13 mouse cellular contexts compared by ENCODE assay signal in genomic region chr5:36451119-36451518, GRCm38 (mm10). TPM values are rescaled to one million over a fixed set of nuclear protein-coding genes. Genes with fewer than 3 reads are reported as not detected.
DNase-seq lines count a peak whose midpoint lies in the region; ATAC-seq and TF ChIP-seq lines count a peak whose summit lies in the region.
"Had no signal": no experiment of that assay in that cellular context is flagged by ENCODE, and none has a peak within 500 bp of the region (broad histone marks: within the 10 kb centered on the region; RNA-seq: fewer than 3 reads in every experiment).

No protein-coding gene starts in this region.

- no peak overlapping the region for H3K9ac ChIP-seq in lung, embryonic 15.5 days

- peak; percentile 36 for DNase-seq in embryo, embryonic 11 days
- no peak for DNase-seq in embryo, embryonic 10 days (ENCODE audit: low spot score)
- DNase-seq in lung, adult 2 months = no peak
- peak; percentile 48 to 57 for DNase-seq in B cell, adult 2 months
- DNase-seq in induced T-regulatory cell, adult 2 months (ENCODE audit: low read depth) = peak; percentile 22
- DNase-seq in frontal cortex, postnatal 10 days (ENCODE audit: low spot score in 2 of 2) = no peak
- no peak for DNase-seq in left cerebral cortex, postnatal 4 days
- DNase-seq: cerebellum, postnatal 10 days; right cerebral cortex, adult 18-20 months had no signal

- WGBS in lung, embryonic 15.5 days = 26% methylated on average over 6 of the region's 10 CpGs
- WGBS in lung, adult 2 months = 15% methylated on average over 10 of the region's 10 CpGs

- H3K27ac ChIP-seq in lung, embryonic 15.5 days = no peak overlapping the region
- H3K27ac ChIP-seq: heart, embryonic 10.5 days; layer of hippocampus, adult 2 months had no signal

- no peak for TF ChIP-seq CTCF in lung, adult 2 months (IDR thresholded peaks at IDR 0.05; ENCODE audit: insufficient read depth, low read length)

- no peaks in the 10 kb centered on the region for H3K36me3 ChIP-seq in lung, embryonic 15.5 days
- H3K36me3 ChIP-seq: heart, embryonic 10.5 days had no signal

- intact Hi-C loops in left cerebral cortex, postnatal 4 days (cut with DNase I) = no loop called here

- no peak for TF ChIP-seq POLR2A in lung, adult 2 months (IDR thresholded peaks at IDR 0.05; ENCODE audit: borderline replicate concordance, extremely low read depth, low read depth, low read length)

- no peaks in the 10 kb centered on the region for H3K9me3 ChIP-seq in lung, embryonic 15.5 days
- H3K9me3 ChIP-seq: heart, embryonic 10.5 days had no signal

- H3K4me2 ChIP-seq in lung, embryonic 15.5 days = no peak overlapping the region

- no peak overlapping the region for H3K4me3 ChIP-seq in lung, embryonic 15.5 days
- no peak overlapping the region for H3K4me3 ChIP-seq in lung, adult 2 months (replicated peaks; ENCODE audit: extremely low read depth, low read depth, low read length)
- H3K4me3 ChIP-seq: heart, embryonic 10.5 days; layer of hippocampus, adult 2 months had no signal

- H3K27me3 ChIP-seq in lung, embryonic 15.5 days = no peaks in the 10 kb centered on the region; the same call in 1 of the 2 replicates

- no peaks in the 10 kb centered on the region; the same call in 1 of the 2 replicates for H3K4me1 ChIP-seq in lung, embryonic 15.5 days
- no peaks in the 10 kb centered on the region for H3K4me1 ChIP-seq in lung, adult 2 months (ENCODE audit: control insufficient read depth, insufficient read depth, low read length)

- 0 out of 2 replicates have a peak, but pooled peaks have one; percentile 19 for ATAC-seq in lung, embryonic 15.5 days (ENCODE audit: borderline replicate concordance, extremely low read depth, low FRiP score, low TSS enrichment)
- ATAC-seq: inflammation-experienced regulatory T-cells, adult 6 months had no signal

RNA-seq across cellular contexts. Expression of gene Grpel1, which starts 13.7 kb away (rescaled TPM):
- polyA plus RNA-seq in lung, embryonic 15.5 days (2015; fragmentation: Nextera tagmentation; extraction: Ambion mirVana) = 50.3 and 51.3 TPM in 2 replicates
- polyA plus RNA-seq in lung, adult 2 months (2012; rRNA removed) = 7.0 and 9.1 TPM in 2 replicates
- 10 to 100 TPM; 20.5 to 21.1 TPM for total RNA-seq in left cerebral cortex, postnatal 4 days (2021)

RNA-seq across cellular contexts. Expression of gene Tada2b, which starts 33.0 kb away (rescaled TPM):
- 1.7 and 2.0 TPM in 2 replicates for polyA plus RNA-seq in lung, embryonic 15.5 days (2015; fragmentation: Nextera tagmentation; extraction: Ambion mirVana)
- 13.4 and 13.9 TPM in 2 replicates for polyA plus RNA-seq in lung, adult 2 months (2012; rRNA removed)
- total RNA-seq in left cerebral cortex, postnatal 4 days (2021) = 10 to 100 TPM; 30.8 to 31.0 TPM

RNA-seq across cellular contexts. Expression of gene Ccdc96, which starts 33.3 kb away (rescaled TPM):
- 0.79 and 1.2 TPM in 2 replicates for polyA plus RNA-seq in lung, embryonic 15.5 days (2015; fragmentation: Nextera tagmentation; extraction: Ambion mirVana)
- 0.37 and 0.82 TPM in 2 replicates for polyA plus RNA-seq in lung, adult 2 months (2012; rRNA removed)
- 1 to 10 TPM; 1.5 TPM for total RNA-seq in left cerebral cortex, postnatal 4 days (2021)

RNA-seq across cellular contexts. Expression of gene Sorcs2, which starts 53.2 kb away (rescaled TPM):
- 19.6 and 21.2 TPM in 2 replicates for polyA plus RNA-seq in lung, embryonic 15.5 days (2015; fragmentation: Nextera tagmentation; extraction: Ambion mirVana)
- polyA plus RNA-seq in lung, adult 2 months (2012; rRNA removed) = 17.5 and 19.3 TPM in 2 replicates
- 10 to 100 TPM; 33.9 to 35.4 TPM for total RNA-seq in left cerebral cortex, postnatal 4 days (2021)

Comparison
In these comparisons a context has a peak if more than half of its experiments do, and no peak if none do; other contexts are left out.
1. DNase-seq: peak in embryo, embryonic 11 days (single experiment), B cell, adult 2 months (2 of 2) and induced T-regulatory cell, adult 2 months (single experiment); none in embryo, embryonic 10 days (single experiment), lung, adult 2 months (single experiment), frontal cortex, postnatal 10 days (0 of 2) and left cerebral cortex, postnatal 4 days (single experiment).